Mouse (Mus musculus): ENCODE measurements at regions not wholly inside any gene's neighbourhood (a gene's known extent, or its start where the extent isn't known, plus 50 kb on each side); places are given as distances from the start of the nearest gene placed in this dataset.

DNA sequence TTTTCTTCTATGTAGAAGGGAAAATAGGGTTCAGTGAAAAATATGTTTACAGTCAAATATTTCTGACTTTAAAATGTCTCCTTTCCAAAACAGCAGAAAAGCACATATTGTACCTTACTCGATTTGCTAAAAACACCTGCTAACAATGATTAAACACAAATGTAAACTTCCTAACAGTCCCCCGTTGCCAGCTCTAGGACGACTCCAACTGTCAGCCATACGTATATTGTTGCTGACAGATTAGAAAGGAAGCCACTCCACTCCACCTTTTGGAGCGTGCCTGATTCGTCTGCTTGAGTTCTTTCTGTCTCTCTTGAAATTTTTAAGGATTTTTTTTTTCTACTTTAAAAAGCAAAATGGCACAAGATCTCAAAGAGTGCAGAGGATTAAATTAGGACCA is 105.8 kb downstream of the Rab11fip2 start:
- Histone ChIP-seq H3K79me2 (ENCODE audit: control insufficient read depth, insufficient read depth, low read length, poor library complexity) (no peaks in the 10 kb centered on the region), H3K27me3 (ENCODE audit: control insufficient read depth in 1 of 2, insufficient read depth in 2 of 2, low read length in 2 of 2) (no peaks in the 10 kb centered on the region; a peak in 2 of 4 replicates), H3K27ac (ENCODE audit: control insufficient read depth, low read depth, low read length) (no peak overlapping the region), H3K9me3 (replicated peaks; ENCODE audit: insufficient read depth, low read length) (no peaks in the 10 kb centered on the region), H3K36me3 (ENCODE audit: control insufficient read depth in 1 of 2, insufficient read depth in 2 of 2, low read length in 2 of 2) (no peaks in the 10 kb centered on the region), H3K4me1 (ENCODE audit: control insufficient read depth in 1 of 2, insufficient read depth in 2 of 2, low read length in 2 of 2) (no peaks in the 10 kb centered on the region), H3K4me3 (ENCODE audit: control insufficient read depth in 1 of 2, insufficient read depth in 1 of 2, low read depth in 2 of 2, low read length in 2 of 2) (no peak overlapping the region), H3K9ac (ENCODE audit: control insufficient read depth, low read depth, low read length, poor library complexity, severe bottlenecking) (no peak overlapping the region)
- no peak for TF ChIP-seq SMC3 (IDR thresholded peaks at IDR 0.05; ENCODE audit: low read depth, low read length)
- TF ChIP-seq MEF2A (IDR thresholded peaks at IDR 0.05; ENCODE audit: extremely low read depth, insufficient replicate concordance, low read depth, low read length, poor library complexity, severe bottlenecking), result no peak
- TF ChIP-seq MAX (IDR thresholded peaks at IDR 0.05; ENCODE audit: low read length), result no peak
- TF ChIP-seq MAFK (IDR thresholded peaks at IDR 0.05; ENCODE audit: borderline replicate concordance, low read depth, low read length), result no peak
- TF ChIP-seq ZKSCAN1 (IDR thresholded peaks at IDR 0.05; ENCODE audit: low read depth, low read length), result no peak
- TF ChIP-seq TCF12 (IDR thresholded peaks at IDR 0.05; ENCODE audit: low read depth, low read length), result no peak
- no peak for TF ChIP-seq HCFC1 (IDR thresholded peaks at IDR 0.05; ENCODE audit: low read depth, low read length)
- TF ChIP-seq ETS1 (IDR thresholded peaks at IDR 0.05; ENCODE audit: low read depth, low read length), result no peak
- no peak for TF ChIP-seq MYC (IDR thresholded peaks at IDR 0.05; ENCODE audit: low read depth, low read length)
- no peak for DNase-seq (ENCODE audit: low read depth, low spot score)

DNA sequence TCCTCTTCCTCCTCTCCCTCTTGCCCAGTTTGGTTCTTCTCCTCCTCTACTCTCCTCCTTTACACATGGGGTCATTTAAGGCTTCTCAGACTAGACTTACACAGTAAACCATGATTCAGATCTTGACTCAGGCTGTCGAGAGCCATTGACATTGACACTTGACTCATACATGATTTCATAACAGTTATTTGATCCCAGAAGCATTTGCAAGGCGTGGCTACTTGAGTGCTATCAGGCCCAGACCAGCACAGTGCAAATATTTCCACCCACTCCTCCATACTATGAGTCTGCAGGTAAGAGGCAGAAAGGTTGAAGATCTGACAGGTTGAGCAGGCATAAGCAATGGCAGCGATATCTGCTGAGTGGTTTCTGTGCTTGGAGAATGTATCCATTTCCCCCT is 99.2 kb downstream of the Rab11fip2 start:
- TF ChIP-seq POLR2AphosphoS2 (IDR thresholded peaks at IDR 0.05; ENCODE audit: low read length), result no peak
- no peak for TF ChIP-seq POLR2A (IDR thresholded peaks at IDR 0.05; ENCODE audit: control insufficient read depth in 1 of 2, insufficient read depth in 1 of 2, low read depth in 1 of 2, low read length in 2 of 2, poor library complexity in 1 of 2)
- no peak for TF ChIP-seq ZNF384 (IDR thresholded peaks at IDR 0.05; ENCODE audit: low read depth, low read length)
- TF ChIP-seq POLR2AphosphoS5 (IDR thresholded peaks at IDR 0.05; ENCODE audit: borderline replicate concordance, low read depth, low read length), result no peak
- no peak for TF ChIP-seq MXI1 (IDR thresholded peaks at IDR 0.05; ENCODE audit: low read depth, low read length)
- TF ChIP-seq ETS1 (IDR thresholded peaks at IDR 0.05; ENCODE audit: low read depth, low read length), result no peak
- no peak for TF ChIP-seq CHD1 (IDR thresholded peaks at IDR 0.05; ENCODE audit: low read depth, low read length)
- TF ChIP-seq RAD21 (IDR thresholded peaks at IDR 0.05; ENCODE audit: low read depth, low read length), result no peak
- no peak for TF ChIP-seq RCOR1 (IDR thresholded peaks at IDR 0.05; ENCODE audit: low read depth, low read length)
- no peak for TF ChIP-seq GATA1 (IDR thresholded peaks at IDR 0.05; ENCODE audit: low read depth, low read length)
- no peaks in the 10 kb centered on the region for H3K36me3 ChIP-seq (ENCODE audit: control insufficient read depth in 1 of 2, insufficient read depth in 2 of 2, low read length in 2 of 2)
- no peaks in the 10 kb centered on the region for H3K79me2 ChIP-seq (ENCODE audit: control insufficient read depth, insufficient read depth, low read length, poor library complexity)

More for the DNA sequence above, 99.2 kb downstream of the Rab11fip2 start:
- peak; percentile 13 for DNase-seq (ENCODE audit: low read depth, low spot score)
- Histone ChIP-seq H3K4me1 (ENCODE audit: control insufficient read depth in 1 of 2, insufficient read depth in 2 of 2, low read length in 2 of 2) (no peaks in the 10 kb centered on the region; a peak in 1 of 4 replicates), H3K9me3 (replicated peaks; ENCODE audit: insufficient read depth, low read length) (no peaks in the 10 kb centered on the region), H3K27me3 (ENCODE audit: control insufficient read depth in 1 of 2, insufficient read depth in 2 of 2, low read length in 2 of 2) (peaks cover 0 to 2% of the 10 kb centered on the region in 2 experiments; a peak in 2 of 4 replicates), H3K9ac (ENCODE audit: control insufficient read depth, low read depth, low read length, poor library complexity, severe bottlenecking) (no peak overlapping the region), H3K27ac (ENCODE audit: control insufficient read depth, low read depth, low read length) (no peak overlapping the region), H3K4me3 (ENCODE audit: control insufficient read depth in 1 of 2, insufficient read depth in 1 of 2, low read depth in 2 of 2, low read length in 2 of 2) (no peak overlapping the region)
